Mouse (Mus musculus): ENCODE measurements around the gene Kctd10. TPM values are rescaled to one million over a fixed set of nuclear protein-coding genes. Genes with fewer than 3 reads are reported as not detected.

Gene Kctd10
- polyA plus RNA-seq, 1 experiment, result 90.7 TPM

DNA sequence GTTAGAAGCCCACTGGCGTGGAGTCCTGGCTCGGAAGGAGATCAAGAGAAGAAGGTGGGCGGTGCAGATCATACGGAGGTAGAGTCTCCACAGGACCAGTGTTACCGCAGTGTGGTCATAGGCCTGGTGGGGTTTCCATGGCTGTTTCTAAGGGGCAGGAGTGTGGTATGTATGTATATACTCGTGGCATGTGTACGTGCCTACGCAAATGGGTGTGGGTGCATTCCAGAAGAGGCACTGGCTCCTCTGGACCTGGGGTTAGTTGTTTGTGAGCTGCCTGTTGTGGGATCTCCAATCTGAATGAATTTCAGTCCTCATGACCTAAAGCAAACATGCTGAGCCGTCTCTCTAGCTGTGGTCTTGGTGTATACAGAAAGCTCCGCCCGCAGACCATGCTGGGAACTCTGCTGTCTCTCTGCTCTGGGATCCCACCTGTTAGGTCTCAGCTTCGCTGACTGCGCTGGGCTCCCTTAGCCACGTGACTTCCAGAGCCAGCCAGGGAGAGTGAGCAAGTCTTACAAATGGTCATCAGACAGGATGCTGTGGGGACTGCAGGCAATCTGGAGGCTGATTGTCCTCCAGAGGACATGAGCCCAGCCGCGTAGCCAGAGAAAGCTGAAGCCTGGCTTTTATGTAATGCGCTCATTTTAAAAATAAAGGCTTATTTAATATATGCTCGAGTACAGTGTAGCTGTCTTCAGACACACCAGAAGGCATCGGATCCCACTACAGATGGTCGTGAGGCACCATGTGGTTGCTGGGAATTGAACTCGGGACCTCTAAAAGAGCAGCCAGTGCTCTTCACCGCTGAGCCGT is 23.2 kb downstream of the Kctd10 start:
- 35% methylated on average over 23 of the region's 23 CpGs for WGBS
- no peak for DNase-seq (ENCODE audit: low read depth, low spot score)

DNA sequence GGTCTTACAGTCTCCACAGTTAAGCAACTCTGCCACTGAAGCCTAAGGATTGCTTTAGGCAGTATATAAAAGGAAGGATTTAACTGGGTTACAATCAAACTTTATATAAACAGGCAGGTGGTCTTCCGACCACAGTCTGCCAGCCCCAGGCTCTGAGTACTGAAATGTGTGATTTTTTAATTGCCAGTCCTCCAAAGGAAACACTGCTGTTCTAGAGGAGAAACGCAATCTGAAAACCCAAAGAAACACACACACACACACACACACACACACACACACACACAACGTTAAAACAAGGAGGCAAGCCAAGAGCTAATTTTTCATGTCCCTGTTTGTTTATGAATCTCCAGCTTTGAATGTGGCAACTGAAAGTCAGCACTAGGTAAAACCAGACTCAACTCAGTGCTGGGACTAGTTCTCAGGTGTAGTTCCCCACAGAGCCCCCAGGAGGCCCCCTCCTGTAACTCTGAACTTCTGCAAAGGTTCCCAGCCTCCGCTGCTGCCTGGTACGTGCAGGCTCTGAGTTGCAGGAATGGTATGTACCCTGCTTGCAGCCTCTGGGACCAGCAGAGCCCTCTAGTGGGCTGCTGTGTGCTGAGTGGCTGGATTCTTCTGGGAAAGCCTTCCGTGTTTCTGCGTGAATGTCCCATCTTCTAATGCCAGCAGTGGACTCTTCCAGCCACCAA is 23.9 kb downstream of the Kctd10 start:
- DNase-seq (ENCODE audit: low read depth, low spot score), result no peak
- 13% methylated on average over 7 of the region's 7 CpGs for WGBS

DNA sequence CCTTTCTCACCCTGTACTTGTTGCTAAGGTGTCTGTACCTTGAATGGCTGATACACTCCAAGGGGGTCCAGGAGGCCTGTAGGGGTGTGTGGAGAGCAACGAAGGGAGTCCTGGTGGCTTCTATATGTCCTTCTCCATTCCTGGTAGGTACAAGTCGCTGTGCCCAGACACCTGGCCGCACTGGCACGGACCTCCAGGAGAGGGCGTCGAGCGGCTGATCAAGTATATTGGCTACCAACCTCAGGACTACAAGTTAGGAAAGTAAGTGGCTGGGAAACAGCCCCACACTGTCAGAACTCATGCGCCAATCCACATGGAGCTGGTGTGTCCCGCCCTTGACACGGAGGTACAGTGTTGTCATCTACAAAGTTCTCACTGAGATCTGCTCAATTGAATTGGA is 28.8 kb downstream of the Kctd10 start:
- WGBS, result 57% methylated on average over 10 of the region's 10 CpGs
- DNase-seq (ENCODE audit: low read depth, low spot score), result no peak

DNA sequence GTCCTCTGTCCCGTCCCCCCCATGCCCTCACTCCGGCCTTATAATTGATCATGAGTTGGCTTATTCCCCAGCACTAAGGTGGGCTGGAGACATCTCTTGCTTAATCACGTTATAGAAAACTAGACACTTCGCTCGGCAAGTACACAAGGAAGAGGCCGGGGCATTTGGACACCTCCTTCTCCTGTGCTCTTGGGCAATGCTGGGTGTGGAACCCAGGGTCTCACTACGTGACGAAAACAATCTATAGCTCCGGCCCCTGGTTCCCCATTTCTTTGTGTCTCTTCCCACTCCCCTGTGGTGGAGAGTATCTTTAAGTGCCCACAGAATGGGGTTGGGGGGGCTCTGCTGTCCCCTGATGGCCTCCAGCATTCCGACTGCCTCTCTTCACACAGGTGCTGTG is 33.3 kb downstream of the Kctd10 start:
- DNase-seq (ENCODE audit: low read depth, low spot score), result no peak
- WGBS, result 72% methylated on average over 10 of the region's 10 CpGs

DNA sequence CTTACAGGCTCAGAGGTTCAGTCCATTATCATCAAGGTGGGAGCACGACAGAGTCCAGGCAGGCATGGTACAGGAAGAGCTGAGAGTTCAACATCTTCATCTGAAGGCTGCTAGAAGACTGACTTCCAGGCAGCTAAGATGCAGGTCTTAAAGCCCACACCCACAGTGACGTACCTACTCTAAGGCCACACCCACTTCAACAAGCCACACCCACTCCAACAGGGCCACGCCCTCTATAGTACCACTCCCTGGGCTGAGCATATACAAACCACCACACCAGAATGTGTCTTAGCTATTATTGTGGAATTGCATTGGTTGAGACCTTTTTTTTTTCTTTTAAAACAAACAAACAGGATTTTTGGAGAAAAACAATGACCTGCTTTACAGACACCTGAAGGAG is 34.8 kb downstream of the Kctd10 start:
- no peak for DNase-seq (ENCODE audit: low read depth, low spot score)
- whole genome bisulfite sequencing, result 34% methylated on average over 3 of the region's 3 CpGs

DNA sequence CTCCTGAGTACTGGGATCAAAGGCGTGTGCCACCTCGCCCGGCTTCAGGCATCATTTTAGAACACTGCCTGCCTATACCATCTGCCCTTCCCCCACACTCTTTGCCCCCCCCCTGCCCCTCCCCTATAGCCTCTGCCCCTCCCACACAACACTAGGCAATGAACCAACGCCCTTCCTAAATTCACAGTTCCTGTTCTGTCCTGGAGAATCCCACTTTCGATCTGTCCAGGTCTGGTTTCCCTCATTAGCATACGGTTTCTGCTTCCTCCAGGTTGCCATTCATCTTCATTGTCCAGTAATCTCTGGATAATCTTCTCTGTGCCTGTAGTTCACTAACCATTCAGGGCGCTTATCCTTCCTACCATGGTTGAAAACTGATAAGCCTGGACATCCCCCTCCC is 36.7 kb downstream of the Kctd10 start:
- 70% methylated on average over 7 of the region's 7 CpGs for WGBS
- DNase-seq (ENCODE audit: low read depth, low spot score), result no peak

DNA sequence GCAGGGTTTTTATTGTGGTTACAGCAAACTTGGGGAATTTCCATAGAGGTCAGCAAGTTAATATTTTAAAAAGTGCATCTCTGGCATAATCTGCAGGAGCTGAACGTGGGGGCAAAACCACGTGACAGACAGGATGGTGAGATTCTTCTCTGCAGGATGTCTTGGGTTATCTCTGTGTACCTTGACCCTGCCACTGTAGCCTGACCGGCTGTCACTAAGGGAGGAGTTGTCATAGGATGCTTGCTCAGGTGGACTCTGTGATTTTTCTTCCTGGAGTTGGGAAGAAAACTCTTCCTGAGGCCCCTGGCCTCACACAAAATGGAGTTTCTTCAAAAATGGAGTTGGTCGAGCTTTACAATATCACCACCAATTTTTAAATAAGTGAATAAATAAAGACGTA is 37.3 kb downstream of the Kctd10 start:
- 49% methylated on average over 5 of the region's 5 CpGs for WGBS
- no peak for DNase-seq (ENCODE audit: low read depth, low spot score)

DNA sequence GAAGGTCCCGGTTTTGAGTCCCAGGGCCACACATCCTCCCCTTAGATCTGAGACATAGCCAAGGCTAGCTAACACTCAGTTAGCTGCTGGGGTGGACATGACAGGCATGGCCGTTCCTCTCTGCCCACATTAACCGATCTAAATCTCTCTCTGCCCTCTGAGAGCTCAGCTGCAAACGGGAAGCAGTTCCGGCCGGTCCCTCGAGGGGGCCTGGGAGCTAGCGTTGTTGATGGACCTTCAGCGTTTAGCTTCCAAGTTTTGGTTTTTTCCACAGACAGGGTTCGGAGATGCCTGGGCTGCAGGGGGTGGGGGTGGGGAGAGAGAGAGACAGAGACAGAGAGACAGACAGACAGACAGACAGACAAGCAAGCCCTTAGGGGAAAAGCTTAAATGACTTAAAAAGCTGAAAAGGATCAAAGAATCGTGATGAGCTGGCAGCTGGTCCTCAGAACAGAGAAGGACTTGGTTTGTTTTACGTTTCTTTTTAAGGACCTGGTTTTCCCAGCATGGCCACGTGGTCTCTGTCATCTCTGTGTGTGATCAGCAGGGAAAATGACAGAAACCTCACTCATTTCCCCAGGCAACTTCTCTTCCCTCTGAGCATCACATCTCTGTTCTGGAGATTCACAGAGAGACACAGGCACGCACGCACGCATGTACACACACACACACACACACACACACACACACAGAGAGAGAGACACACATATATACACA is 56.4 kb downstream of the Kctd10 start:
- DNase-seq (ENCODE audit: low read depth, low spot score), result no peak
- 21% methylated on average over 16 of the region's 16 CpGs for WGBS

DNA sequence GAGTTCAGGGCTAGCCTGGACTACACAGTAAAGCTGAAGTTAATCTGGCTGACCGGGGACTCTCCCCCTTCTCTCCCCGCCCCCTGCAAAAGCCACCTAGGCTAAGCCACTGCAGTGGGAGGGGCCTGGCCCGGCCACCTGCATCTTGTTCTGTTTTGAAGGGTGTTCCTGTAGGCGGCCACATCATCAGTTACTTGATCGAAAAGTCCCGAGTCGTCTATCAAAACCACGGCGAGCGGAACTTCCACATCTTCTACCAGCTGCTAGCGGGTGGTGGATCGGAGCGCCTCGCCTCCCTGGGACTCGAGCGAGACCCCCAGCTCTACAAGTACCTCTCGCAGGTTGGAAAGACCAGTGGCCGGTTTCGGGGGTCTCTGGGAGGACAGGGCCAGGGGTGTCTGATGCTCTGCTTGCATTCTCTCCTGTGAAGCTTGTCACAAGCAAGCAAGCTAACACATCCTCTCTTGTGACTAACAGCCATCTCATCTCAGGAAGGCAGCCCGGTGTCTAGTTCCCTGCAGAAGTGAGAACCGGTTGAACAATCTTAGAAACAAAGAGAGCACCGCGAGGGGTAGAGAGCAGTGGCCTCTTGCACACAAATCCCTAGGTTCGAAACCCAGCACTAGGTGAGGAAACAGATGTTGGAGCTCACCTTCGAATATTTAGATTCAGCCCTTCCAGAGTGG is 57.1 kb downstream of the Kctd10 start:
- DNase-seq (ENCODE audit: low read depth, low spot score), result no peak
- 52% methylated on average over 25 of the region's 25 CpGs for WGBS

Other genes starting within 250 kb of the Kctd10 start
- gene Acacb, start 234.0 kb downstream of the Kctd10 start, polyA plus RNA-seq (2012; rRNA removed), result 2.8 and 4.5 TPM in 2 replicates
- gene Foxn4, start 106.7 kb downstream of the Kctd10 start, polyA plus RNA-seq (2012; rRNA removed), result not detected in 2 replicates
- gene Myo1h, start 91.3 kb downstream of the Kctd10 start, polyA plus RNA-seq (2012; rRNA removed), result 0.88 and 1.0 TPM in 2 replicates
- 58.1 and 71.3 TPM in 2 replicates for gene Ube3b, start 99 bp upstream of the Kctd10 start, polyA plus RNA-seq (2012; rRNA removed)
- 8.0 and 10.5 TPM in 2 replicates for gene Mmab, start 63.6 kb upstream of the Kctd10 start, polyA plus RNA-seq (2012; rRNA removed)
- 42.3 and 43.1 TPM in 2 replicates for gene Mvk, start 63.8 kb upstream of the Kctd10 start, polyA plus RNA-seq (2012; rRNA removed)
- gene Fam222a, start 187.5 kb upstream of the Kctd10 start, polyA plus RNA-seq (2012; rRNA removed), result 2.7 and 2.8 TPM in 2 replicates